Mouse (Mus musculus) midbrain, embryonic 10.5 days (tissue): Measurements from ENCODE around the gene Mterf2. TPM values are rescaled to one million over a fixed set of nuclear protein-coding genes. Genes with fewer than 3 reads are reported as not detected.

Source experiments
- DNase-seq: peaks from one replicate; pipeline ENCODE4 v3.0.0-alpha.2; 2017; ENCODE audit warnings: low spot score
- H3K27ac ChIP-seq: fragments of 300-500 bp; sonication (generic); replicated peaks from 2 replicates; pipeline ENCODE4 v1.5.1; 2016; ENCODE audit warnings: mild to moderate bottlenecking
- H3K27me3 ChIP-seq: fragments of 300-500 bp; sonication (generic); 2 replicates; pipeline ENCODE4 v1.6.1; 2016; ENCODE audit warnings: low read depth, mild to moderate bottlenecking; ENCODE audit not compliant: poor library complexity, severe bottlenecking
- H3K36me3 ChIP-seq: fragments of 300-500 bp; sonication (generic); 2 replicates; pipeline ENCODE4 v1.6.1; 2016; ENCODE audit warnings: mild to moderate bottlenecking, moderate library complexity
- H3K4me1 ChIP-seq: fragments of 300-500 bp; sonication (generic); 2 replicates; pipeline ENCODE4 v1.6.1; 2016
- H3K4me3 ChIP-seq: fragments of 300-500 bp; sonication (generic); 2 replicates; pipeline ENCODE4 v1.5.1; 2016; ENCODE audit warnings: mild to moderate bottlenecking, moderate library complexity
- H3K9me3 ChIP-seq: fragments of 300-500 bp; sonication (generic); replicated peaks from 2 replicates; pipeline ENCODE4 v1.6.1; 2016; ENCODE audit warnings: mild to moderate bottlenecking
- whole genome bisulfite sequencing: fragments of 180-500 bp; shearing (Covaris S2); methylation state at CpG from one replicate; pipeline ENCODE4 v1.1.7; 2016; 5-methylcytosine and 5-hydroxymethylcytosine counted together
- polyA plus RNA-seq: library from polyadenylated mRNA; unstranded; fragments of >200 nt; fragmentation: Nextera tagmentation; extraction: Ambion mirVana; gene quantifications from 2 replicates; pipeline ENCODE4 v1.2.1, GENCODE M21; 2016

Mterf2 gene
- 24.8 and 30.6 TPM in 2 replicates for polyA plus RNA-seq

GRCm38 (mm10) chr10:85127395-85128287, at the start of gene Mterf2:
TSS of gene Mterf2 (minus strand) at chr10:85128027.
- H3K27me3 ChIP-seq = no peaks in the 10 kb centered on the region
- peak within 1 kb of the TSS; percentile 87 for H3K27ac ChIP-seq
- H3K9me3 ChIP-seq = no peaks in the 10 kb centered on the region
- H3K4me3 ChIP-seq = peak within 1 kb of the TSS; percentile 83
- peak; percentile 92 for DNase-seq
- H3K36me3 ChIP-seq = peaks cover 41% of the 10 kb centered on the region
- WGBS = 8% methylated on average over 20 of the region's 20 CpGs
- peaks cover 17% of the 10 kb centered on the region for H3K4me1 ChIP-seq

GRCm38 (mm10) chr10:85176640-85177039, 48.8 kb upstream of the Mterf2 start:
- Histone ChIP-seq H3K4me3 (no peak overlapping the region), H3K27ac (no peak overlapping the region), H3K4me1 (no peaks in the 10 kb centered on the region), H3K27me3 (no peaks in the 10 kb centered on the region), H3K9me3 (no peaks in the 10 kb centered on the region), H3K36me3 (no peaks in the 10 kb centered on the region)
- no peak for DNase-seq
- WGBS = 87% methylated on average over 2 of the region's 2 CpGs

- Histone ChIP-seq H3K27ac (no peak overlapping the region), H3K4me1 (peaks cover 10% of the 10 kb centered on the region), H3K36me3 (0 out of 2 replicates have a peak, but pooled peaks cover 2% of the 10 kb centered on the region), H3K27me3 (no peaks in the 10 kb centered on the region), H3K9me3 (no peaks in the 10 kb centered on the region), H3K4me3 (no peak overlapping the region)
- 79% methylated on average over 5 of the region's 5 CpGs for WGBS
- no peak for DNase-seq
Measured at GRCm38 (mm10) chr10:85165306-85165705, 37.5 kb upstream of the Mterf2 start.

GRCm38 (mm10) chr10:85164791-85165190, 37.0 kb upstream of the Mterf2 start:
- no peaks in the 10 kb centered on the region for H3K9me3 ChIP-seq
- no peaks in the 10 kb centered on the region for H3K36me3 ChIP-seq
- H3K4me1 ChIP-seq = peaks cover 10% of the 10 kb centered on the region
- DNase-seq = no peak
- no peak overlapping the region for H3K4me3 ChIP-seq
- H3K27me3 ChIP-seq = no peaks in the 10 kb centered on the region
- WGBS = 96% methylated on average over 13 of the region's 13 CpGs
- no peak overlapping the region for H3K27ac ChIP-seq

GRCm38 (mm10) chr10:85161745-85162351, 34.0 kb upstream of the Mterf2 start:
- Histone ChIP-seq H3K4me3 (no peak overlapping the region), H3K36me3 (no peaks in the 10 kb centered on the region), H3K9me3 (no peaks in the 10 kb centered on the region), H3K4me1 (peaks cover 10% of the 10 kb centered on the region), H3K27ac (no peak overlapping the region), H3K27me3 (no peaks in the 10 kb centered on the region)
- DNase-seq = no peak
- 88% methylated on average over 5 of the region's 5 CpGs for WGBS

- no peaks in the 10 kb centered on the region for H3K9me3 ChIP-seq
- H3K4me1 ChIP-seq = peaks cover 10% of the 10 kb centered on the region
- WGBS = 96% methylated on average over 1 of the region's 1 CpGs
Measured at GRCm38 (mm10) chr10:85159989-85160619, 32.3 kb upstream of the Mterf2 start.

GRCm38 (mm10) chr10:85157451-85157850, 29.6 kb upstream of the Mterf2 start:
- Histone ChIP-seq H3K4me3 (no peak overlapping the region), H3K27me3 (no peaks in the 10 kb centered on the region), H3K4me1 (peaks cover 10% of the 10 kb centered on the region), H3K9me3 (no peaks in the 10 kb centered on the region), H3K27ac (no peak overlapping the region), H3K36me3 (0 out of 2 replicates have a peak, but pooled peaks cover 3% of the 10 kb centered on the region)
- 90% methylated on average over 7 of the region's 7 CpGs for WGBS
- no peak for DNase-seq

More at GRCm38 (mm10) chr10:85159989-85160619, 32.3 kb upstream of the Mterf2 start:
- H3K27me3 ChIP-seq = no peaks in the 10 kb centered on the region
- H3K4me3 ChIP-seq = no peak overlapping the region
- H3K36me3 ChIP-seq = no peaks in the 10 kb centered on the region
- DNase-seq = no peak
- no peak overlapping the region for H3K27ac ChIP-seq

GRCm38 (mm10) chr10:85154195-85154594, 26.4 kb upstream of the Mterf2 start:
- Histone ChIP-seq H3K4me3 (no peak overlapping the region), H3K4me1 (no peaks in the 10 kb centered on the region), H3K27ac (no peak overlapping the region), H3K27me3 (no peaks in the 10 kb centered on the region), H3K36me3 (peaks cover 16% of the 10 kb centered on the region), H3K9me3 (no peaks in the 10 kb centered on the region)
- DNase-seq = peak; percentile 35
- 15% methylated on average over 2 of the region's 2 CpGs for WGBS

- no peaks in the 10 kb centered on the region for H3K4me1 ChIP-seq
- H3K4me3 ChIP-seq = no peak overlapping the region
- H3K9me3 ChIP-seq = no peaks in the 10 kb centered on the region
- WGBS = 92% methylated on average over 5 of the region's 5 CpGs
- H3K36me3 ChIP-seq = peaks cover 51% of the 10 kb centered on the region
- no peak for DNase-seq
- no peaks in the 10 kb centered on the region for H3K27me3 ChIP-seq
- H3K27ac ChIP-seq = no peak overlapping the region
Measured at GRCm38 (mm10) chr10:85149226-85149625, 21.4 kb upstream of the Mterf2 start.

- Histone ChIP-seq H3K36me3 (peaks cover 77% of the 10 kb centered on the region), H3K4me3 (no peak overlapping the region), H3K27me3 (no peaks in the 10 kb centered on the region), H3K27ac (no peak overlapping the region), H3K4me1 (no peaks in the 10 kb centered on the region), H3K9me3 (no peaks in the 10 kb centered on the region)
- WGBS = 93% methylated on average over 14 of the region's 14 CpGs
- DNase-seq = no peak
Measured at GRCm38 (mm10) chr10:85146282-85146681, 18.5 kb upstream of the Mterf2 start.

GRCm38 (mm10) chr10:85141465-85141864, 13.6 kb upstream of the Mterf2 start:
- H3K36me3 ChIP-seq = peaks cover 61% of the 10 kb centered on the region
- no peak for DNase-seq

GRCm38 (mm10) chr10:85136573-85136972, 8.7 kb upstream of the Mterf2 start:
- Histone ChIP-seq H3K9me3 (no peaks in the 10 kb centered on the region), H3K4me3 (no peak overlapping the region), H3K36me3 (peaks cover 39% of the 10 kb centered on the region), H3K4me1 (peaks cover 5% of the 10 kb centered on the region; the same call in 1 of the 2 replicates), H3K27ac (no peak overlapping the region), H3K27me3 (no peaks in the 10 kb centered on the region)
- 93% methylated on average over 6 of the region's 6 CpGs for WGBS
- DNase-seq = no peak

More at GRCm38 (mm10) chr10:85141465-85141864, 13.6 kb upstream of the Mterf2 start:
- Histone ChIP-seq H3K9me3 (no peaks in the 10 kb centered on the region), H3K27me3 (no peaks in the 10 kb centered on the region), H3K4me3 (no peak overlapping the region), H3K4me1 (peaks cover 5% of the 10 kb centered on the region; the same call in 1 of the 2 replicates), H3K27ac (no peak overlapping the region)
- WGBS = 90% methylated on average over 9 of the region's 9 CpGs
